Mouse (Mus musculus) lung, adult 10 weeks (tissue): ENCODE data around the gene Gm5065. TPM values are rescaled to one million over a fixed set of nuclear protein-coding genes. Genes with fewer than 3 reads are reported as not detected.

Experiments
- polyA plus RNA-seq: library from polyadenylated mRNA; stranded (reverse); fragments of 350-450 nt; fragmentation: Illumina TruSeq; extraction: RNeasy Lipid Tissue Mini Kit (QIAGEN cat#74804); gene quantifications from one replicate; pipeline ENCODE4 v1.2.3, GENCODE M21; 2014; ENCODE audit warnings: low read depth, low replicate concordance; ENCODE audit not compliant: insufficient read depth

The Gm5065 gene
- polyA plus RNA-seq = not detected

DNA sequence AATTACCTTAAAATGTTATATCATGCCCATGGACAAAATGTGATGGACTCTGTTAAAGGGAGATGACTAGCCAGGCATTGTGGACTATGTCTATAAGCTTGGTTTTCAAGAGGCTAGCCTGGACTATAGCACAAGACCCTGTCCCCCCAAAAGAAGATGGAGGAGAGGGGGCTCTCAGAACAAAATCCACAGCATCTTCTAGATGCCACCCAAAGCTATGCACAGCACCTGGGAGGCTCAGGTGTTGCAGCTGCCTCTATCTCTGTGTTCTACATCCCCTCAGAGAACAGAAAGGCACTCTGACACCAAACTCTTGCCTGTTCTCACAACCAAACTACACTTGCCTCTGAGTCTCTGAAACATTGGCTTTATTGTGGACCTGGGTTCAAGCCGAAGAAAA lies at the start of gene Gm5065:
Gene Gm5065, plus strand, starts transcription at position 301 of the 400 bp plus-strand sequence.

DNA sequence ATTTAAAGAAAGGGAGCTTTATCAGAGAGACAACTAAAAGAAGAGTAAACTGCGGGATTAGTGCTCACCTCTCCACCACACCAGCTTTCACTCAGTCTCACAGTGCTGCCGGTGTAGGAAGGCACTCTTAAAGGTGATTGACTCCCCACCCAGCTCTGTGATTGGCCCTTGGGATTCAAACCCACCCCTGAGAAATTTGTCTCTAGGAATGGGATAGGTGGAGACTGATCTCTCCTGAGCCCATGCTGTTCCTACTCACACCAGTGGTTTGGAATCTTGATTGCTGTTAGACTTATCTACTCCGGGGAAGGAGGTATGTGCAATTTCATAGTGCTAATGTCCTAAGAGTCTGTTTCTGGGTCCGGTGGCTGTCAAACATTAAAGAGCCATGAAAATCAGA lies 598 bp downstream of the Gm5065 start, which contains the start of gene Nlrp2:
Gene Nlrp2, minus strand, starts transcription at position 101 of the 400 bp plus-strand sequence.

Other genes starting within 250 kb of the Gm5065 start
- gene Rfpl4, start 233.6 kb upstream of the Gm5065 start, polyA plus RNA-seq = not detected
- 0.49 TPM for gene Rasl2-9, start 224.6 kb upstream of the Gm5065 start, polyA plus RNA-seq
- not detected for gene Vmn1r55, start 200.9 kb upstream of the Gm5065 start, polyA plus RNA-seq
- not detected for gene Vmn1r56, start 153.8 kb upstream of the Gm5065 start, polyA plus RNA-seq
- gene Vmn1r57, start 132.0 kb upstream of the Gm5065 start, polyA plus RNA-seq = not detected
- gene Nlrp2, start 498 bp downstream of the Gm5065 start, polyA plus RNA-seq = not detected
- not detected for gene Vmn1r58, start 62.9 kb downstream of the Gm5065 start, polyA plus RNA-seq
- not detected for gene Vmn1r59, start 106.2 kb downstream of the Gm5065 start, polyA plus RNA-seq
- gene Vmn2r28, start 143.4 kb downstream of the Gm5065 start, polyA plus RNA-seq = not detected
- not detected for gene Vmn1r60, start 196.8 kb downstream of the Gm5065 start, polyA plus RNA-seq